Mouse (Mus musculus): ENCODE measurements around the gene Sac3d1.
A peak's percentile ranks its signal among the peaks of the same experiment; 100 is the strongest.

Sac3d1 gene

DNA sequence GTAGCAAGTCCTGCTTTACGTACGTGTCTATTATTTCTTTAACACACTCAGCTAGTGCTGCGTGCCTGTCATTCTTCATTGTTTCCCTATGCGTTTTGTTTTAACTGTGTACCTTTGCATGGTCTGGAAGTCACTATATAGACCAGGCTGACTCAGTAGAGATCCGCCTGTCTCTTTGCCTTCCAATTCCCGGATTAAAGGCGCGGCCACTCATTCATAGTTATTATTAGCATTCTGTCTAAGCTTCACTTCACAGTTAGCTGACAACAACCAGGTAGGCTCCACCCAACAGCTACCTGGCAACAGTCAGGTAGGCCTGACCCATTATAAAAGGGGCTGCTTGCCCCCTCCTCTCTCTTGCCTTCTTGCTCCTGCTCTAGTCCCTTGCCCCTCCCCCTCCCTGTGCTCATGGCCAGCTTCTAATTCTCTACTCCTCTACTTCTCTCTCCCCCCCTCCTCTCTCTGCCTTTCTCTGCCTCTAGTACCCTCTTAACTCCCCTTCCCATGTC lies 281 bp upstream of the Sac3d1 start:
- no peak for DNase-seq (ENCODE audit: low spot score)

- no peak for DNase-seq (ENCODE audit: low spot score)
These were observed 984 bp downstream of the Sac3d1 start for GRCm38 (mm10) chr19:6117346-6117985.

DNA sequence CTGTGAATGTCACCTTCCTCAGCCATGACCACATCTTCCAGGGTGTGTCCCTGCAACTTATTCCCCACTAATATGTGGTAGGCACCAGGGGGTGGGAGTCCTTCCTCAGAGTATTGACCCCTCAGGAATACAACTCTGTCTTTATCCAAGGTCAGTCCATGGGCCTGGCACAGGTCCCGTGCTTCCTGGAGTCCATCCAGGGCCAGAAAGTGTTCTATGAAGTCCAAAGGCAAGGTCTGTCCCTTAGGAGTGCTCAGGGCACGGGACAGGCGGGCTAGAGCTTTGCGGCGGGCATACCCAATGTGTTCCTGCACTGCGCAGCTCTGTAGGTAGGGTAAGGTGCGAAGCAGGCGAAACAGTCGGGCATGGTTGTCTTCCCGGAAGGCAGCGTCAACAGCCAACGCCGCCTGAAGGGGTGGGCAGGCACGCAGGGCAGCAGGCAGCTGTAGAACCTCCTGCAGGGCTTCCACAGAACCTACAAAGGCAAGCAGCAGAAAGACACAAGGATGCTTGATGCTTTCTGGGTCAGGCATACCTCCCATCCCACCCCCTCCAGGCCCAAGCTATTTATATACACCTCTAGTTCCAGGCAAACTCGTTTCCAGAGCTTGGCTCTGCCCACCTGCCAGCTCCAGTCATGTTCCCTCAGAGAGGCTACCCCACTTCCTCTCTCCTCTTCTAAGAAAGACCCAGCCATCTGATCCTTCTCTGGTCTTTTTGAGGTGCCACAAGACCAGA lies 2.2 kb downstream of the Sac3d1 start:
- DNase-seq (ENCODE audit: low spot score) = no peak

- DNase-seq (ENCODE audit: low spot score) = no peak
These were observed 5.3 kb downstream of the Sac3d1 start for GRCm38 (mm10) chr19:6113116-6113515.

DNA sequence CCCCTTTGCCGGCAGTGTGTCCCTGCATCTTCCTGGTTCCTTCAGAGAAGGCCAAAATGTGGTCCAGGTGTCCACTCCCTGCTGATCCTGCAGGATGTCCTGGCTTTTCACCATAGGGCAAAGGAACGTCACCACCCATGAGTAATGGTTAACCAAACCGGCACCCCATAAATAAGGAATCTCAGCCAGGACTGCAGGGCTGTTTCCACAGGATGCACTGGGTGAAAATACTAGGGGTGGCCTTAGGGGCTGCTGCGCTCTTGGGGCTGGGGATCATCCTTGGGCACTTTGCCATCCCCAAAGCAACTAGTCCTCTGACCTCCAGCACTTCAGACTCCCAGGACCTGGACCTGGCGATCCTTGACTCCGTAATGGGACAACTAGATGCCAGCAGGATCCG lies 12.9 kb downstream of the Sac3d1 start, which contains the start of gene Naaladl1:
Gene Naaladl1 (plus strand): TSS at position 197 of the 400 bp plus-strand sequence.
- DNase-seq (ENCODE audit: low spot score) = no peak

DNA sequence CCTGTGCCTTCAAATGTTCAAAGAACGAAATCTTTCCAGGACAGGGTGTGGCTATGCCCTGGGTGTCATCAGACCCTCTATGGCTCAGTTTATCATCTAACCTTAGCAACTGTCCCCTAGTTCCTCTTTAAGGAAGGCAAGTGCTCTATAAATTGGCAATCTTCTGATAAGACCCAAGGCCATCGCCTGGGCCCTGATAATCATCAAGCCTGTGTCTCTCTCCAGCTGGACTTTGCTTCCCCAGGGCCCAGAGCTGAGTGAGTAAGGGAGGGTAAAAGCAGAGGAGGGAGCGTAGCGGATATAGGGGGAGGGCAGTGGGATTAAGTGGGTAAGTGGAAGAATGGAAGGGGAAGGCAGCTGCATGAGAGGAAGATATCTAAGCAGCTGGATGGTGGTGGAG lies 14.0 kb downstream of the Sac3d1 start:
- no peak for DNase-seq (ENCODE audit: low spot score)

GRCm38 (mm10) chr19:6102169-6102853 lies 16.1 kb downstream of the Sac3d1 start:
- peak; percentile 49 for DNase-seq (ENCODE audit: low spot score)

DNA sequence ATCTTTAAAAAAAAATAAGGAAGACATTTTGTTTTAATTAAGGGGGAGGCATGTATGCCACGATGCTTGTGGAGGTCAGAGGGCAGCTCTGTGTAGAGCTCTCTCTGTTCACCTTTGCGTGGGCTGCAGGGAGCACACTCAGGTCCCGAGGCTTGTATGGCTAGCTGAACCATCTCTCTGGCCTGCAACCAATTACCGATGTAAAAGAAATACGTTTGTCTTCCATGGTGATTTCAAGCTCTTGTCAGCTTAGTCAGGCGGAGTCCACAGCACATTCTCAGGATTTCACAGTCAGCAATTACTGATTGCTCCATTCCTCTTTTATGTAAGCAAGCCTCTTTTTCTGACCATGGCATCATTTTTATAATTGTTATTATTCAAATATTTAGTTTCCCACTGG lies 17.3 kb downstream of the Sac3d1 start:
- DNase-seq (ENCODE audit: low spot score) = no peak

- DNase-seq (ENCODE audit: low spot score) = no peak
These were observed 20.6 kb downstream of the Sac3d1 start for GRCm38 (mm10) chr19:6097847-6098246.

- no peak for DNase-seq (ENCODE audit: low spot score)
These were observed 24.3 kb downstream of the Sac3d1 start, which contains the start of gene AC131692.1 for GRCm38 (mm10) chr19:6094119-6094518. Gene AC131692.1, plus strand, starts transcription at chr19:6094419.

DNA sequence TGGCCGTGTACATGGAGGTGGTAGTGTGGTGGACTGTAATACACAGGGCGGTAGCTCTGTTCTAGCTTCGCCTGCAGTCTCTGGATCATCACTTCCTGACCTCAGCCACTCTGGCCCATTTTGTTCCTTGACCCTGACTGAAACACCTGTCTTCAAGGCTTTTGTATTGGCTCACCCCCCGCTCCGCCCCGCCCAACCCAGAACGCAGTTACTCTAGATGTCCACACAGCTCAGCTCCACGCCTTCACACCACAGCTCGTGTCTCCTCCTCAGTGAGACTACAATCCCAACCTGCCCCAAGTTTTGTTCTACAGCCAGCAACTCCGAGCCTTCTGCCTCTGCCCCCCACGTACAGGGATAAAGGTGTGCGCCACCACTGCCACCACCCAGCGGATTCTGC lies 29.6 kb downstream of the Sac3d1 start:
- DNase-seq (ENCODE audit: low spot score) = no peak

GRCm38 (mm10) chr19:6085417-6085879 lies 33.0 kb downstream of the Sac3d1 start:
- DNase-seq (ENCODE audit: low spot score) = peak; percentile 82

DNA sequence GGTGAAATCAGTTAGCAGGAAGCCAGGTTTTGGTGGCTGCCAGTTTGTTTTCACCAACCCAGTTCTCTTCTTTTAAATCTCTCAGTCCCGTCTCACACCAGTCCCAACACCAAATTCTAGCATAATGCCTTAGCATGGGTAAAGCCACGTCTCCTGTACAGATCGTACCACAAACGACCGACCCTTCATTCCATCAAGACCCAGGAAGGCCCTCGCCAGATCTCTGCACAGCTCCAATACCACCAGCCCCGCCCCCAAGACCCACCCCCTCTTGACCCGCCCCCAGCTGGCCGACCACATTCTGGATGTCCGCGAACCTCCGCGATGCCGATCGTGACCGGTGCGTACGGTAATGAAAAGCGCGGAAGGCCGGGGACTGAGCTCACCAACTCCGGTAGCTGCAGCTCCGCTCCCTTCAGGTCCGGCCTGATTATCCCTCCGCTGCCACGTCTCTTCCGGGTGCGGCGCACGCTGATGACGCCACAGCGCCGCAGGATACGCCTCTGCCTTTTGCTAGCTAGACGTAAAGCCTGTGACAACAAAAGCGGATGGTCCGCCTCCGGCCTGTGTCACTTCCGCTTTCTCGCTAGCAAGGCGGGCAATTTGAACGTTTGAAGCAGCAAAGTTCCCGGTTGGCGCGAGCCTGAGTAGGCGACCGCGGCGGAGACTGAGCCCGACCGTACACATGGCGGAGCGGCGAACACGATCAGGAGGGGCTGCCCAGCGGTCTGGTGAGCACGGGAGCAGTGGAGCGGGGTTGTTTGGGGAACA lies 33.8 kb downstream of the Sac3d1 start, which contains the start of the genes Zfpl1 and Cdca5:
Gene Zfpl1 (minus strand): TSS at position 479 of the 771 bp plus-strand sequence.
Gene Cdca5 (plus strand): TSS at position 506 of the 771 bp plus-strand sequence.
- DNase-seq (ENCODE audit: low spot score) = peak; percentile 98

DNA sequence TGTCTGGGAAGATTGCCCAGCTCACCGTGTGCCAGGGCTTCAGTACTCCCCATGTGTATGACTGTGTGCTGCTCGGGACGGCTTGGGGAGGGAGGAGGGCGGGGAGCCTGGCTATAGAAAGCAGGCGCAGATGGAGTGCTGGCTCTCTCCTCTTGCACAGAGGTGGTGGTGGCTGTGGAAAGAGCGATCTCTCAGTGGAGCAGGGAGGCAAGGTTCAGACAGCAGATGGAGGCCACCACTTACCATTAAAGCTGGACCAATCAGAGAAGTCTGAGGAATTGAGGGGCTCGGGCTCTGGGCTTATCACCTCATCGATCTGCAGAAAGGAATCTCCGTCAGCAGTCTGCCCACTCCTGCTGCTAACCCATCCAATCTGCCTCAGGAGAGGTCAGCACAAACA lies 36.3 kb downstream of the Sac3d1 start, which contains the start of gene Gm28374:
Gene Gm28374 (minus strand): TSS at position 101 of the 400 bp plus-strand sequence.
- no peak for DNase-seq (ENCODE audit: low spot score)

- DNase-seq (ENCODE audit: low spot score) = no peak
These were observed 38.4 kb downstream of the Sac3d1 start, which contains the start of gene Tmem262 for GRCm38 (mm10) chr19:6079983-6080480. Gene Tmem262, plus strand, starts transcription at chr19:6080033.

- peak; percentile 88 for DNase-seq (ENCODE audit: low spot score)
These were observed 41.7 kb downstream of the Sac3d1 start, which contains the start of gene Vps51 for GRCm38 (mm10) chr19:6076564-6077393. Gene Vps51, minus strand, starts transcription at chr19:6077231.

GRCm38 (mm10) chr19:6073889-6074288 lies 44.6 kb downstream of the Sac3d1 start:
- no peak for DNase-seq (ENCODE audit: low spot score)

GRCm38 (mm10) chr19:6071261-6071660 lies 47.2 kb downstream of the Sac3d1 start:
- DNase-seq (ENCODE audit: low spot score) = no peak

DNA sequence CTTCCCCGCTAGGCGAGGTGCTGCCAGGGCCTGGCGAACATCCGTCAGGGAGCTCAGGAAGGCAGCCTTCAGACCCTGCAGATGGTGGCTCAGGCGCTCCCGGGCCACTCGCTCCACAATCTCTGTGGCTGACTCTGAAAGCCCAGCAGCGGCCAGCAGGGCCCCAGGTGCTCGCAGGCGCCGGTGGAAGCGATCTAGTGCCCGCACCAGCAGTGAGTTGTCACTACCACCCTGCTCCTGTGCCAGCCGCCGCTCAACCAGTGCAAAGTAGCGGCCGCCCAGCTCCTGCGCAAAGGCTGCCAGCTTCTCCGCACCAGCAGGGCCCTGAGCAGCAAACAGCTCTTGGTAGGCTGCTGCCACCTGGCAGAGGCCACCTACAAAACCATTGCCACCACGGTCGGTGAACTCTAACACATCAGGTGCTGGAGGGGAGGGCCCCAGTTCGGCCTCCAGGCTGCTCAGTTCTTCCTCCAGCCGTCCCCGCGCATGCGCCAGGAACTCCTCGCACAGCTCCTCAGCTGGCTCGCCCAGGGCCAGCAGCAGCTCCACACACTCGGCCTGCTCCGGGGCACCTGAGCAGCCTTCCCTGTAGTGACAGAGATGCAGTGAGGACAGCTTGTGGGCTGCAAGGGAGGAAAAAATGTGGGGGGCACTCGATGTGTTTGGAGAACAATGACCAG lies 47.7 kb downstream of the Sac3d1 start:
- DNase-seq (ENCODE audit: low spot score) = no peak

- no peak for DNase-seq (ENCODE audit: low spot score)
These were observed 48.6 kb downstream of the Sac3d1 start for GRCm38 (mm10) chr19:6069851-6070250.
